Mouse (Mus musculus) c-Kit-negative CD71-positive TER-119-positive erythroid progenitor cells, embryonic 14.5 days (primary cell): ENCODE results near the gene Pter.

Experiments used
- DNase-seq: peaks from one replicate; pipeline ENCODE4 v3.0.0-alpha.2; 2013; ENCODE audit warnings: low read depth, low spot score

Pter gene

DNA sequence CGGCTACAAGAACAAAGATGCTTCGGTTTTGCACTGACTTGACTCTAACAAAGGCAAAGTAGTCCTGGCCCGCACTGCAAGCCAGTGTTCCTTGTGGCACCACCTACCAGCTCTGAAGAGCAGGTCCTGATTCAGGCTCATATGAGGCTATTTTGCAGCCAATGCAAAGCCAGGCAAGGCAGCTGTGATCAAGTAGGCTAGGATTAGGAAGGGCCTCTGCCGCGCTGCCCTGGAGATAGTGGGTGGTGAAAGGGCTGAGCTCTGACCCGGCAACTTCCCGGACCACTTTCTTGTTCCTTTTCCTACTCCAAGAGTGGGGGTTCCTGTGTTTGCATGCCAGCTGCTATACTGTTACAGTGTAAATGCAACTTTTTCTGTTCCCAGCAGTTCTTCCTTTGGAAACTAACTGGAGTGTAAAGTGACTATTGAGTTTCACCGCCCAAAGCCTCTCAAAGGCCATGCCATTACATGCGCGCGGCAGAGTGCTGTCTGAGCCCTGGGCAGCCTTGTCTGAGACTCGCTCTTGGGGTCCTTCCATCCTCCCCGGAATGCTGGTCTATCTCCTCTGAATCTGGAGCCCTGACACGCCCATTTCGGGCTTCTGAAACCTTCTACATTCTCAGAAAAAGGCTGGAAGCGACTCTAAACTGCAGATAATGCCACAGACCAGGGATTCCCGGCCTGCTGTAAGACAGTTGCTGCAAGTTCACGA lies 85.6 kb downstream of the Pter start:
- DNase-seq = no peak

DNA sequence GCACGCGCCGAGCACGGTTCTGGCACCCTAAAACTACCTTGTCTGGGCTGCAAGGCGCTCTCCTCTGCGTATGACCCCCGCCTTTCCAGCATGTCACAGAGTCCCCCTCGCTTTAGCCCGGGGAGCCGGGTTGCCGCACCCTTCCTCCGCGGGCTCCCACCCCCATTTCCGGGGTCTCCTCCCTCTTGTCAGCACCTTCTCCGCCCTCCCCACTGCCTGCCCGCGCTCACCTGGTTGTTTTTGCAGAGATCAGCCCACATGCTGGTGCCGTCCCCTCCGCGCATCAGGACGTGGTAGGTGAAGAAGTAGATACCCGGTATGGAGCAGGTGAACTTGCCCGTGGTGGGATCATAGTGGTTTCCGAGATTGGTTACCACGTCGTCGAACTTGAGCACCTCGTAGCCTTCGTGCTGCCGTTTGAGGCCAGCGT lies 86.2 kb downstream of the Pter start:
- no peak for DNase-seq

DNA sequence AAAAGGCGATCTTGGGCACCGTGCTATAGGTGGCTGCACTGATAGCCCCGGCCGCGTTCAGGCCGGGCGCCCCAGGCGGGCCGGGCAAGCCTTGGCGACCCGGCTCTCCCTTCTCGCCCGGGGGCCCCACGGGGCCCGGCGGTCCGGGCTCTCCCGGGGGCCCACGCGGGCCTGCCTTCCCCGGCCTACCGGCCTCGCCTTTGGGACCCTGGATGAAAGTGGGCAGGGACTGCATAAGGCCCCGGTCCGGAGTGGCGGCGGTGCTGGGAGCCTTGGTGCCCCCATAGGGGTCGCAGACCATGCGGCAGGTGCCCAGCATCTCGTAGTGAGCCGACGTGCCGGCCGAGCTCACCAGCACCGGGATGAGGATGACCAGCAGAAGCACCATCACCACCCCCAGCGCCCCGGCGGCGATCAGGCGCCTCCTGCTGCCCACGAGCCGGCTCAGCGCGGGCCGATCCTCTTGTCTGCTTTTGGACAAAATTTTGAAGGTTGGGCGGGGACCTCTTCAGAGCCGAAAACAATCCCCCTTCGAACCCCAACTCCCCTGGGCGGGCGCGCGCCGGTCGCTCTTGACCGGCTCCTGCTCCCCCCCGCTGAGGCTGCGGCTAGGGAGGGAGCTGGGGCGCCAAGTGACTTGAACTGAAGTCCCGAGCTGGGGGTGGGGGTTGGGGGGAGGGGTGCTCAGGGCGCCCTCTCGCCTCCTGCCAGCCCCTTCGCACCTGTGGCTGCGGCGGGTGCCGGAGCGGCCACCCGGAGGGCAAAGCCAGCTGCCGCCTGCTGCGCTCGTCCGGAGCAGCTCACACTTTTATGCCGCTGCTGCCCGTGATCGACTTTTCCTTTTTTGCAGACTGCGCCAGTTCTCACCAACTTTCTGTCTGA lies 86.9 kb downstream of the Pter start:
- DNase-seq = no peak

DNA sequence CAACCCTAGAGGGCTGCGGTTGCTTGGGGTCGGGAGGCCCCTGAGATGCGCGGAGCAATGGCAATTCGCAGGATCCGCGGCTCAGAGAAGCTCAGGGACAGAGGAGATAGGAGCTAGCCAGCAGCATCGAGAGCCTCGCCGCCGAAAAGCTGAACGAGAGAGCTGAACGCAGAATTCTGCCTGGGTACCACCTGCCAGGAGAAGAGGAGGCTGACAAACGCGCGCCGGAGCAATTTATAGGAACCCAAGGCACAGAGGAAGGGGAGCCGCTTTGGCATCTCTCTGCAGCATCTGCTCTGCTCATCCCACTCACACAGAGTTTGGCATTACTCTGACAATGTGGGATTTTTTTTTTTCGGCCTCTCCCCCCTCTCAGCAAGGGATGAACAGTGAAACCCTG lies 87.6 kb downstream of the Pter start, which contains the start of gene C1ql3:
TSS of gene C1ql3 (minus strand) at position 335 of the 400 bp plus-strand sequence.
- DNase-seq = no peak

DNA sequence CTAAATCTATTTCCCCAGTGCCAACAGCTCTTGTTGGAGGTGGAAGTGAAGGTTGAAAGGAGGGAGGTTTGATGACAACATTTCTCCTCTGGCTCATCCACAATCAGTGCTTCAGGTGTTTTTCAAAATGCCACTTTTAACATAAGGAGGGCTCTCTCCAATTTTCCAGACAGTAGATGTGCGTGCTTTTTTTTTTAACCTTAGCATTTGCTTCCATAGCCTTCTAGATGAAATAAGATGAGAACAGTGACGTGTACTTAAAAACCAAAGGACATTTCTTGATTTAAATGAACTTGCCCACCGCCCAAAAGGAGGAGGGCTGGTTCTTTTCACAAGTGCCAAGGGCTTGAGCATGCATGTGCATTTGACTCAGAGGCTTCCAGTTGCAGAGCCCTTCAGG lies 88.1 kb downstream of the Pter start:
- DNase-seq = no peak

DNA sequence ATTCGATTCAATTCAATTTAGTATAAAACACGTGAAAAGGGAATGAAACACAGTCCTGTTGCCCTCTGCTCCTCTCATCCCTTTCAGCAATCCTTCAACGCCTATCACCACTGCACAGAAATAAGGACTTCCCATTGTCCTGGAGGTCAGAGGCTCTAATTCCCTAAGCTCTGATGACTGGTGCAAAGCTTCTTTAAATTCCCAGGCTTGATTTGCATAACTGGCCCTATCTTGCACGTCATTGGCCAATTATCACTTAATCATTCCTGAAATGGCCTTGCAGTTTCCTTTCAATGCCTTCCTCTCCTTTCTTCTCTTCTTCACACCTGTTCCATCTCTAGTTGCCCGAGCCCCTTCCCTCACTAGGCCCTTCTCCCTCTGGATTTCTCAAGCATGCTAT lies 94.5 kb downstream of the Pter start:
- DNase-seq = no peak

DNA sequence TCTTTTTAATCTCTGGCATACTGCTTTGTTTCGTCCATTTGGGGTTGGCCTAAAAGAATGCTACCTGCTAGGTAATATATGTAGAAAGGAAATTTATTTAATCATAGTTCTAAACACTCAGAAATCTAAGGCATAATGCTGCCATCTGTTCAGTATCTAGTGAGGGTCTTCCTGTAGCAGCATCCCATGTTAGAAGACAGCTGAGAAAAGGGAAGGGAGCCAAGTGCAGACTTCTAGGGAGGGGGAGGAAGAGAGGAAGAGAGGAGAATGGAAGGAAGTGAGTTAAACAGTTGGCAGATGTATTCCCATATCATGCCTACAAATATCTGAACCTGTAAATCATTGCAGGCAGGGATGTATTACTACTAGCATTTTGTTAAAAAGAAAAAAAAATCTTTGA lies 95.0 kb downstream of the Pter start:
- no peak for DNase-seq

DNA sequence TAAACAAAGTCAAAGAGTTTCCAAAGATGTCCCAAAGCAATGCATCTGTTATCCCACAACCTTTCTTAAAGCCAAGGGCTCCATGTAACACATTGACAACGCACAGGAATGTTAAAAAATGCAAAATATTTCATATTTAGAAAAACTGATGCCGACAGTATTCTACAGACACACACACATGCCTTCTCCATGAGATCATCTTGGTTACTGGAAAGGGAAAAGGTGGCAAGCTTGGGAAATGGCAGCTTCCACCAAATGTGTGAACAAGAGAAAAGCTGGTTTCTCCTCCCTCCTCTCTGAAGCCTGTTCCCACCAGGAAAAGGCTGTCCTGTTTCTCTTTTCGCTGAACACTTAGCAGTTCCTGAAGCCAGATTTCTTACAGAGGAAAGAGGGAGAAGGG lies 114.9 kb downstream of the Pter start:
- DNase-seq = no peak

DNA sequence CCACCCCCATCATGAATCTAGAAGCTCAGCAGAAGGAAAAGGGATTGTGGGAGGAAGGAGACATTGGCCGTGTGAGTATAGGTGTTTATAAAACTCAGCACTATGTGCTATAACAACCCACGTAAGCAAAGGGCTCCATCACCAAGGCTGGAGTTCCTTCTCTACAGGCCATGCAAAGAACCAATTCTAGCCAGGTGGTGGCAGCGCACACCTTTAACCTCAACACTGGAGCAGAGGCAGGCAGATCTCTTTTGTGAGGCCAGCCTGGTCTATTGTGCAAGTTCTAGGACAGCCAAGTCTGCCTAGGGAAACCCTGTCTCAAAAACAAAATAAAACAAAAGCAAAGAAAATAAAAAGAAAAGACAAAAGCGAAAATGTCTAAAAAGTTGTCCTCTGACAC lies 115.9 kb downstream of the Pter start:
- DNase-seq = no peak

DNA sequence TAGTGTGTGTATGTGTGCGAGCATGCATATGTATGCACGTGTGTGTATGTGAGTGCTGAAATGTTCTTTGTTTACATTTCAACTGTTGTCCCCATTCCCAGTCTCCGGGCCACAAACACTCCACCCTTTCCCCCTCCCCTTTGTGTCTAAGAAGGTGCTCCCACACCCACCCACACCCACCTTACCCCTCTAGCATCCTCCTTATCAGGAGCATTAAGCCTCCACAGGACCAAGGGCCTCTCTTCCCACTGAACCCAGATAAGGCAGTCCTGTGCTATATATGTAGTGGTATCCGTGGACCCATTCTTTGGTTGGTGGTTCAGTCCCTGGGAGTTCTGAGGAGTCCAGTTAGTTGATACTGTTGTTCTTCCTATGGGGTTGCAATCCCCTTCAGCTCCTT lies 120.7 kb downstream of the Pter start:
- DNase-seq = no peak

DNA sequence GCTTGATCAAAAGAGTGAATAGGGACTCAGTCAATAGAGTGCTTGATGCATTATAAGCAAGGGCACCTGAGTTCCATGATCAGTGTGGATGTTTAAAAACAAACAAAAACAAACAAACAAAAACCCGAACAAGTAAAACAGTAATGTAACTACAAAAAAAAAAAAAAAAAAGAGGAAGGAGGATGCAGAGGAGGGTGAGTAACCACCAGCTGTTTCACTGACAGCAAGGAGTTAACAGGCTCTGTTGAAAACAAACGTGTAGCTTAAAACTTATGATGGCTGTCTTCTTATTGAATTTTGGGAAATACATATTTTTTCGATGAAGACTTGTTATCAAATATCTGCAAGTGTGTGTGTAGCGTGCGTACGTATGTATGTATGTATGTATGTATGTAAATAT lies 124.8 kb downstream of the Pter start:
- no peak for DNase-seq
